Mouse (Mus musculus) cortical plate, adult 2 months (tissue): Measurements from ENCODE around the gene Hnrnpc.

Source experiments
- CTCF ChIP-seq: fragments of 200-500 bp; IDR thresholded peaks from 2 replicates; pipeline ENCODE4 v1.5.1; 2011; ENCODE audit warnings: mild to moderate bottlenecking, control low read depth, low read length; ENCODE audit not compliant: insufficient read depth; ENCODE audit errors: extremely low read depth
- POLR2A ChIP-seq: fragments of 200-500 bp; IDR thresholded peaks from 2 replicates; pipeline ENCODE4 v1.6.1; 2011; ENCODE audit warnings: mild to moderate bottlenecking, low read length, control low read depth; ENCODE audit not compliant: insufficient read depth; ENCODE audit errors: extremely low read depth

DNA sequence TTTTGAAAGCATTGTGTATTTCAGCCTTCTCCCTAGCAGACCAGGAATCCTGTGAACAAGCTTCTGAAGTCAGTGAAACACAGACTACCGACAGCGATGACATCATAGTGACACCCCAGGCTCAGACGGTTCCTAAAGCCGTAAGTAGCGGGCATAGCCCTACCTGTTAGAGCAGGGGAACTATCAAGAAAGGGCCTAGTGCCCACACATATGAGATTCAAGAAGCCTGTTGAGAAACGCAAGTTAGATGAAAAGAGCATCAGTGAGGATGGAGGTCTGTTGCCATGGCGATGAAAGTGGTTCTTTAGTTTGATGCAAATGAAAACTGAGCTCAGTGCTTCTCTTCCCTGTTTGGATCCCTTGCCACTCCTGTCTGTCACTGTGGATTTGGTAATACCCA is 48.4 kb upstream of the Hnrnpc start:
- TF ChIP-seq CTCF (no peak), POLR2A (no peak)
